Mouse (Mus musculus) embryonic facial prominence, embryonic 10.5 days (tissue): ENCODE data around the gene Mt2. TPM values are rescaled to one million over a fixed set of nuclear protein-coding genes. Genes with fewer than 3 reads are reported as not detected.
"Not testable (repeated sequence)": the region's sequence is repeated elsewhere in the genome, so short reads cannot be mapped to it uniquely, and the experiment has no call there.

Experiments
- DNase-seq: peaks from one replicate; pipeline ENCODE4 v3.0.0-alpha.2; 2017; ENCODE audit warnings: low spot score
- H3K27ac ChIP-seq: fragments of 300-500 bp; sonication (generic); replicated peaks from 2 replicates; pipeline ENCODE4 v1.5.1; 2016; ENCODE audit warnings: mild to moderate bottlenecking
- H3K27me3 ChIP-seq: fragments of 300-500 bp; sonication (generic); replicated peaks from 2 replicates; pipeline ENCODE4 v1.6.1; 2016; ENCODE audit warnings: low read depth, mild to moderate bottlenecking; ENCODE audit not compliant: poor library complexity, severe bottlenecking
- H3K36me3 ChIP-seq: fragments of 300-500 bp; sonication (generic); replicated peaks from 2 replicates; pipeline ENCODE4 v1.6.1; 2016; ENCODE audit warnings: mild to moderate bottlenecking, moderate library complexity
- H3K4me1 ChIP-seq: fragments of 300-500 bp; sonication (generic); 2 replicates; pipeline ENCODE4 v1.6.1; 2016
- H3K4me3 ChIP-seq: fragments of 300-500 bp; sonication (generic); 2 replicates; pipeline ENCODE4 v1.5.1; 2016; ENCODE audit warnings: mild to moderate bottlenecking, moderate library complexity
- H3K9me3 ChIP-seq: fragments of 300-500 bp; sonication (generic); 2 replicates; pipeline ENCODE4 v1.6.1; 2016; ENCODE audit warnings: mild to moderate bottlenecking
- WGBS: fragments of 180-500 bp; shearing (Covaris S2); methylation state at CpG from one replicate; pipeline ENCODE4 v1.1.7; 2016; 5-methylcytosine and 5-hydroxymethylcytosine counted together
- polyA plus RNA-seq: library from polyadenylated mRNA; unstranded; fragments of >200 nt; fragmentation: Nextera tagmentation; extraction: Ambion mirVana; gene quantifications from 2 replicates; pipeline ENCODE4 v1.2.1, GENCODE M21; 2016

The Mt2 gene
- 55.1 and 61.0 TPM in 2 replicates for polyA plus RNA-seq

GRCm38 (mm10) chr8:94172075-94172808 is at the start of gene Mt2:
Mt2 (plus strand) TSS chr8:94172664.
- Histone ChIP-seq H3K4me1 (peaks cover 38% of the 10 kb centered on the region), H3K27ac (peak within 1 kb of the TSS; percentile 59), H3K4me3 (peak within 1 kb of the TSS; percentile 60), H3K27me3 (peaks cover 93% of the 10 kb centered on the region), H3K36me3 (no peaks in the 10 kb centered on the region), H3K9me3 (no peaks in the 10 kb centered on the region)
- under 1% methylated on average over 56 of the region's 56 CpGs for WGBS
- peak; percentile 73 for DNase-seq

GRCm38 (mm10) chr8:94122711-94123468 is 49.6 kb upstream of the Mt2 start:
- Histone ChIP-seq H3K27me3 (no peaks in the 10 kb centered on the region), H3K4me1 (peaks cover 49% of the 10 kb centered on the region), H3K4me3 (no peak overlapping the region), H3K27ac (no peak overlapping the region), H3K9me3 (no peaks in the 10 kb centered on the region), H3K36me3 (no peaks in the 10 kb centered on the region)
- DNase-seq: no peak
- 58% methylated on average over 8 of the region's 8 CpGs for WGBS

- H3K4me3 ChIP-seq: no peak overlapping the region
- no peak for DNase-seq
- H3K9me3 ChIP-seq: no peaks in the 10 kb centered on the region
- WGBS: 84% methylated on average over 6 of the region's 6 CpGs
- H3K27me3 ChIP-seq: no peaks in the 10 kb centered on the region
- no peaks in the 10 kb centered on the region for H3K36me3 ChIP-seq
- no peak overlapping the region for H3K27ac ChIP-seq
- peaks cover 20% of the 10 kb centered on the region for H3K4me1 ChIP-seq
Measured at GRCm38 (mm10) chr8:94127711-94128110, 44.8 kb upstream of the Mt2 start.

GRCm38 (mm10) chr8:94129133-94129789 is 43.2 kb upstream of the Mt2 start:
- WGBS: 85% methylated on average over 6 of the region's 6 CpGs
- H3K27ac ChIP-seq: no peak overlapping the region

GRCm38 (mm10) chr8:94130126-94130525 is 42.3 kb upstream of the Mt2 start:
- no peaks in the 10 kb centered on the region for H3K27me3 ChIP-seq
- no peak overlapping the region for H3K27ac ChIP-seq
- no peaks in the 10 kb centered on the region for H3K4me1 ChIP-seq
- WGBS: 91% methylated on average over 4 of the region's 4 CpGs
- no peaks in the 10 kb centered on the region for H3K9me3 ChIP-seq
- no peak for DNase-seq
- no peak overlapping the region for H3K4me3 ChIP-seq
- H3K36me3 ChIP-seq: no peaks in the 10 kb centered on the region

More at GRCm38 (mm10) chr8:94129133-94129789, 43.2 kb upstream of the Mt2 start:
- Histone ChIP-seq H3K27me3 (no peaks in the 10 kb centered on the region), H3K4me1 (0 out of 2 replicates have a peak, but pooled peaks cover 5% of the 10 kb centered on the region), H3K36me3 (no peaks in the 10 kb centered on the region), H3K9me3 (no peaks in the 10 kb centered on the region), H3K4me3 (no peak overlapping the region)
- DNase-seq: no peak

- H3K27me3 ChIP-seq: no peaks in the 10 kb centered on the region
- no peaks in the 10 kb centered on the region for H3K9me3 ChIP-seq
- no peak overlapping the region for H3K27ac ChIP-seq
- WGBS: 84% methylated on average over 5 of the region's 5 CpGs
- peaks cover 9% of the 10 kb centered on the region for H3K4me1 ChIP-seq
- no peaks in the 10 kb centered on the region for H3K36me3 ChIP-seq
- no peak for DNase-seq
- H3K4me3 ChIP-seq: no peak overlapping the region
Measured at GRCm38 (mm10) chr8:94132096-94132495, 40.4 kb upstream of the Mt2 start.

- WGBS: 72% methylated on average over 3 of the region's 3 CpGs
- not testable (repeated sequence) for H3K4me1 ChIP-seq, H3K9me3 ChIP-seq, H3K27me3 ChIP-seq, H3K4me3 ChIP-seq, H3K27ac ChIP-seq, H3K36me3 ChIP-seq, DNase-seq
Measured at GRCm38 (mm10) chr8:94134601-94135000, 37.9 kb upstream of the Mt2 start.

GRCm38 (mm10) chr8:94135556-94135955 is 36.9 kb upstream of the Mt2 start:
- Histone ChIP-seq H3K9me3 (no peaks in the 10 kb centered on the region), H3K27ac (no peak overlapping the region), H3K36me3 (no peaks in the 10 kb centered on the region), H3K4me1 (peaks cover 10% of the 10 kb centered on the region), H3K27me3 (no peaks in the 10 kb centered on the region), H3K4me3 (no peak overlapping the region)
- WGBS: 88% methylated on average over 6 of the region's 6 CpGs
- no peak for DNase-seq

- no peak overlapping the region for H3K27ac ChIP-seq
- no peaks in the 10 kb centered on the region for H3K9me3 ChIP-seq
- peaks cover 10% of the 10 kb centered on the region for H3K4me1 ChIP-seq
- no peaks in the 10 kb centered on the region for H3K36me3 ChIP-seq
- no peak for DNase-seq
- 81% methylated on average over 7 of the region's 7 CpGs for WGBS
- H3K27me3 ChIP-seq: no peaks in the 10 kb centered on the region
- no peak overlapping the region for H3K4me3 ChIP-seq
Measured at GRCm38 (mm10) chr8:94136192-94136591, 36.3 kb upstream of the Mt2 start.

GRCm38 (mm10) chr8:94136933-94137332 is 35.5 kb upstream of the Mt2 start, which contains the start of gene Mt4:
Mt4 (plus strand) TSS chr8:94137197.
- Histone ChIP-seq H3K4me1 (peaks cover 10% of the 10 kb centered on the region), H3K9me3 (no peaks in the 10 kb centered on the region), H3K27ac (no peak within 1 kb of the TSS), H3K27me3 (no peaks in the 10 kb centered on the region), H3K4me3 (no peak within 1 kb of the TSS), H3K36me3 (no peaks in the 10 kb centered on the region)
- WGBS: 53% methylated on average over 6 of the region's 6 CpGs
- no peak for DNase-seq

- Histone ChIP-seq H3K36me3 (no peaks in the 10 kb centered on the region), H3K9me3 (no peaks in the 10 kb centered on the region), H3K4me3 (no peak overlapping the region), H3K4me1 (peaks cover 10% of the 10 kb centered on the region), H3K27me3 (no peaks in the 10 kb centered on the region), H3K27ac (no peak overlapping the region)
- WGBS: 77% methylated on average over 4 of the region's 4 CpGs
- no peak for DNase-seq
Measured at GRCm38 (mm10) chr8:94140266-94140795, 32.1 kb upstream of the Mt2 start.

- no peak for DNase-seq
- no peak overlapping the region for H3K4me3 ChIP-seq
- peaks cover 12% of the 10 kb centered on the region for H3K4me1 ChIP-seq
- peaks cover 28% of the 10 kb centered on the region for H3K27me3 ChIP-seq
- H3K36me3 ChIP-seq: no peaks in the 10 kb centered on the region
- H3K9me3 ChIP-seq: no peaks in the 10 kb centered on the region
- H3K27ac ChIP-seq: no peak overlapping the region
- 54% methylated on average over 5 of the region's 5 CpGs for whole genome bisulfite sequencing
Measured at GRCm38 (mm10) chr8:94148236-94148635, 24.2 kb upstream of the Mt2 start.
